Mouse (Mus musculus) neural tube, embryonic 13.5 days (tissue): Measurements from ENCODE around the gene Gm7544. TPM values are rescaled to one million over a fixed set of nuclear protein-coding genes. Genes with fewer than 3 reads are reported as not detected.
"Not testable (repeated sequence)": the region's sequence is repeated elsewhere in the genome, so short reads cannot be mapped to it uniquely, and the experiment has no call there.

Source experiments
- ATAC-seq: fragments of 200-750 bp; cut with Nextera tagmentation; 2 replicates; pipeline ENCODE4 v1.8.0; 2017; ENCODE audit warnings: low read depth, mild to moderate bottlenecking, moderate TSS enrichment, moderate library complexity
- H3K27ac ChIP-seq: fragments of 300-500 bp; sonication (generic); replicated peaks from 2 replicates; pipeline ENCODE4 v1.5.1; 2015; ENCODE audit warnings: moderate library complexity, mild to moderate bottlenecking, inconsistent platforms
- H3K27me3 ChIP-seq: fragments of 300-500 bp; sonication (generic); 2 replicates; pipeline ENCODE4 v1.6.1; 2015; ENCODE audit warnings: mild to moderate bottlenecking, inconsistent platforms
- H3K36me3 ChIP-seq: fragments of 300-500 bp; sonication (generic); 2 replicates; pipeline ENCODE4 v1.6.1; 2015; ENCODE audit warnings: mild to moderate bottlenecking, inconsistent platforms
- H3K4me1 ChIP-seq: fragments of 300-500 bp; sonication (generic); replicated peaks from 2 replicates; pipeline ENCODE4 v1.6.1; 2015; ENCODE audit warnings: inconsistent platforms
- H3K4me2 ChIP-seq: fragments of 300-500 bp; sonication (generic); 2 replicates; pipeline ENCODE4 v1.6.1; 2015; ENCODE audit warnings: inconsistent platforms, mild to moderate bottlenecking, moderate library complexity
- H3K4me3 ChIP-seq: fragments of 300-500 bp; sonication (generic); 2 replicates; pipeline ENCODE4 v1.5.1; 2015; ENCODE audit warnings: mild to moderate bottlenecking, inconsistent platforms
- H3K9ac ChIP-seq: fragments of 300-500 bp; sonication (generic); 2 replicates; pipeline ENCODE4 v1.6.1; 2015; ENCODE audit warnings: moderate library complexity, mild to moderate bottlenecking, inconsistent platforms
- H3K9me3 ChIP-seq: fragments of 300-500 bp; sonication (generic); 2 replicates; pipeline ENCODE4 v1.6.1; 2016; ENCODE audit warnings: inconsistent platforms
- WGBS: fragments of 180-500 bp; shearing (Covaris S2); methylation state at CpG from one replicate; pipeline ENCODE4 v1.1.7; 2015; 5-methylcytosine and 5-hydroxymethylcytosine counted together
- polyA plus RNA-seq: library from polyadenylated mRNA; unstranded; fragments of >200 nt; fragmentation: Nextera tagmentation; extraction: Ambion mirVana; gene quantifications from 2 replicates; pipeline ENCODE4 v1.2.1, GENCODE M21; 2015

The Gm7544 gene
- polyA plus RNA-seq, result not detected in 2 replicates

DNA sequence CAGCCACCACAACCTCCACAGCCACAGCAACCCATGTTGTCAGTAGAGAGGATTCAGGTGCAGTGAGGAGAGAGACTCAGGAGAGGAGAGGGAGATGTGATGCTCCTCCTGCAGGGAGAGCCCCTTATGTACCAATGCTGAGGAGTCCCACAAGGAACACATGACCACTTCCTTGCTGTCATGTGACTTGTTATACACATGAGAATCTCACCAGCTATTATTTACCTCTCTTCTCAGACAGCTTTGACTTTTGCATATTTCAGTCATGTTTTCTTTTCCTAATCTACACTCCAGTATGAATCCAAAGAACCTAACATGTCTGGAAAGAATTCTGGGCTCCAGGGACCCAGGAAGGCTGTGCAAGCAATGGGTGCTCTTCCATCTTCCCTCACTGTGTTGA lies at the start of gene Gm7544:
TSS of gene Gm7544 (minus strand) at position 101 of the 400 bp plus-strand sequence.
- H3K27ac ChIP-seq, ATAC-seq, H3K9ac ChIP-seq, H3K4me3 ChIP-seq, H3K4me1 ChIP-seq, H3K4me2 ChIP-seq, H3K9me3 ChIP-seq, H3K36me3 ChIP-seq, H3K27me3 ChIP-seq: not testable (repeated sequence)

DNA sequence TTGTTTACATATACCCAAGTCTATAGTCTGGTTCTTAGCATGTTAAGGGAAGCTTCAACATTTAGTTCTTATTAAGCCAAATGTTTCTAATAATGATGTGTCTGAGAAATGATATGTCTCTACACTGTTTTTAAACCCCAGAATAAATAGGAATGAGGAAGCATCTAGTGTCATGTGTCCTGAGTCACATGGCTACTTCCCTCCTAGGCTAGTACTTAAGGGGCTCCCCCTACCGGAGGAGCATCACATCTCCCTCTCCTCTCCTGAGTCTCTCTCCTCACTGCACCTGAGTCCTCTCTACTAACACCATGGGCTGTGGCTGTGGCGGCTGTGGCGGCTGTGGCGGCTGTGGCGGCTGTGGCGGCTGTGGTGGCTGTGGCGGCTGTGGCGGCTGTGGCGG lies 44.5 kb upstream of the Gm7544 start, which contains the start of gene Gm47959:
TSS of gene Gm47959 (plus strand) at position 243 of the 400 bp plus-strand sequence.
- not testable (repeated sequence) for H3K27me3 ChIP-seq, H3K4me3 ChIP-seq, H3K4me1 ChIP-seq, H3K4me2 ChIP-seq, H3K9ac ChIP-seq, ATAC-seq, H3K36me3 ChIP-seq, H3K9me3 ChIP-seq, H3K27ac ChIP-seq
- 98% methylated on average over 9 of the region's 9 CpGs for WGBS

DNA sequence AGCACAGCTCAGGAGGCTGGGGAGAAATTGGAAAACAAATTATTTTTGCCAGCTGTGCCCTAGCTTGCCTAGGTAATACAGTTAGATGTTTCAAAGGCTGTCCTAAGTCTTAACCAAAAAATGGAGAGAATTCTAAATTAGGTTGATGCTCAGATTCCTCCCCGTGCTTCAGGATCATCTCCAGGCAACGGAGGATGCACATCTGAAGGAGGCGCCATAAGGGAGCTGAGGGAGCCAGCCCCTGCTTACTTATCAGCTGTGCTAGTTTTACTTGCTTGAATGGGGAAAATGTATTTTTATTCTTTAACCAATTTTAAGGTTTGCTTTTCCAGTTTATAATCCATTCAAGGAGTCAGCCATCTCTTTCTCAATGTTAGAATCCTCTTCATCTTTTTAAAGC lies 38.1 kb upstream of the Gm7544 start:
- Histone ChIP-seq H3K27me3 (no peaks in the 10 kb centered on the region), H3K27ac (no peak overlapping the region), H3K4me3 (no peak overlapping the region), H3K4me1 (no peaks in the 10 kb centered on the region), H3K36me3 (no peaks in the 10 kb centered on the region), H3K9ac (no peak overlapping the region), H3K9me3 (no peaks in the 10 kb centered on the region), H3K4me2 (no peak overlapping the region)
- no peak for ATAC-seq
- 86% methylated on average over 3 of the region's 3 CpGs for WGBS

DNA sequence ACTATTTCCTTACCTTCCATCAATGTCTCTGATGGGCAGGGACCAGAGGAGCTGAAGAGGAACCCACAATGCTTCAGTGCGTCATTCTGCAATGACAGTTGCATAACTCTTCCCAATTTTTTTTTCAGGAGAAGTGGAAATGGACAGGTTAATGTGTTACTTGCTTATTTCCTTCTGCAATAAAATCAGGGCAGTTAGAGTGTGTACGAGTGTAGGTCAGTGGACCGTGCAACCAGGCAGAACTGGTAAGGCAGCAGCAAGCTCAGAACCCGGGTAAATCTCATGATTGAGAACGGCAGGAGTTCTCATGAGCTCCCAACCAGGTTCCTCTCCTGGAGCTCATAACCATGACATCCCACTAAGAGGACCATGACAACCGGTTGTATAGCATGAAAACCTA lies 36.3 kb upstream of the Gm7544 start:
- no peak for ATAC-seq
- Histone ChIP-seq H3K27ac (no peak overlapping the region), H3K4me1 (no peaks in the 10 kb centered on the region), H3K4me3 (no peak overlapping the region), H3K27me3 (no peaks in the 10 kb centered on the region), H3K4me2 (no peak overlapping the region), H3K36me3 (no peaks in the 10 kb centered on the region), H3K9ac (no peak overlapping the region), H3K9me3 (no peaks in the 10 kb centered on the region)
- 92% methylated on average over 6 of the region's 6 CpGs for whole genome bisulfite sequencing

DNA sequence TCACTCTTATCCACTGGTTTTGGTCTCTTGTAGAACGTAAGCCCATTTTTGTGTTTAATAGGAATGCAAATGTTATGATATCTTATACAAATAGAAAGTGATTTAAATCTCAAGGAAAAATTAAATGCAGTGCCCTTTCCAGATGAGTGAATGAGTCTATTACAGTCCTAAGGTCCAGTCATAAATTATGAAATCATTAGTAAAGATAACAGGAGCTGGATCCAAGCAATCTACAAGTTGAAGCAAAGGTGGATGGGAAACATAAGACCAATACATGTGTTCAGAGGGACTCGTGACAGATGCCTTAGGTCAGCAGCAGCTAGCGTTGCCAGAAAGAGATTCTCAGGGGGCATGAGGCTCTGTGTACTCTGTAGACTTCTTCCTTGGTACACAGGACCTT lies 35.8 kb upstream of the Gm7544 start:
- no peak overlapping the region for H3K27ac ChIP-seq
- no peak overlapping the region for H3K4me2 ChIP-seq
- WGBS, result 83% methylated on average over 3 of the region's 3 CpGs
- no peaks in the 10 kb centered on the region for H3K27me3 ChIP-seq
- H3K9ac ChIP-seq, result no peak overlapping the region
- no peak for ATAC-seq
- H3K9me3 ChIP-seq, result no peaks in the 10 kb centered on the region
- no peaks in the 10 kb centered on the region for H3K36me3 ChIP-seq
- H3K4me3 ChIP-seq, result no peak overlapping the region
- no peaks in the 10 kb centered on the region for H3K4me1 ChIP-seq

DNA sequence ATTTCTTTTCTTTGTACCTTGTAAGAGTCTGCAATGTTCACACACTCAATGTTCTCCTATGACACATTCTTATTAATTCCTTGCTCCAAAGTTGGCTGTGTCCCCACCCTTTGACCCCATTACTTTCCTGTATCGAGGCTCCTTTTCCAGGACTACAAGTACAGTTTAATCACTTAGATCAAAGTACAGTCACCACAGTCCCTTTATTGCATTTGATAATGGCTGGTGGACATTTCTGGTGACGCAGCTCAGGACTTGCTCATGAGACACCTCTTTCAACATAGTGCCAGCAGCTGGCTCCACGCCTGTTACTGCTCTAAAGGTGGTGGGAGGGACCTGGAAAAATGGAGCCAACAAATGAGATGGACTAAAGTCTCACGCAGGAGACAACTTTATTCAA lies 35.2 kb upstream of the Gm7544 start:
- H3K27me3 ChIP-seq, result no peaks in the 10 kb centered on the region
- H3K4me1 ChIP-seq, result no peaks in the 10 kb centered on the region
- H3K9ac ChIP-seq, result no peak overlapping the region
- no peaks in the 10 kb centered on the region for H3K9me3 ChIP-seq
- no peak for ATAC-seq
- H3K36me3 ChIP-seq, result no peaks in the 10 kb centered on the region
- no peak overlapping the region for H3K27ac ChIP-seq
- no peak overlapping the region for H3K4me3 ChIP-seq
- 63% methylated on average over 4 of the region's 4 CpGs for WGBS
- H3K4me2 ChIP-seq, result no peak overlapping the region

DNA sequence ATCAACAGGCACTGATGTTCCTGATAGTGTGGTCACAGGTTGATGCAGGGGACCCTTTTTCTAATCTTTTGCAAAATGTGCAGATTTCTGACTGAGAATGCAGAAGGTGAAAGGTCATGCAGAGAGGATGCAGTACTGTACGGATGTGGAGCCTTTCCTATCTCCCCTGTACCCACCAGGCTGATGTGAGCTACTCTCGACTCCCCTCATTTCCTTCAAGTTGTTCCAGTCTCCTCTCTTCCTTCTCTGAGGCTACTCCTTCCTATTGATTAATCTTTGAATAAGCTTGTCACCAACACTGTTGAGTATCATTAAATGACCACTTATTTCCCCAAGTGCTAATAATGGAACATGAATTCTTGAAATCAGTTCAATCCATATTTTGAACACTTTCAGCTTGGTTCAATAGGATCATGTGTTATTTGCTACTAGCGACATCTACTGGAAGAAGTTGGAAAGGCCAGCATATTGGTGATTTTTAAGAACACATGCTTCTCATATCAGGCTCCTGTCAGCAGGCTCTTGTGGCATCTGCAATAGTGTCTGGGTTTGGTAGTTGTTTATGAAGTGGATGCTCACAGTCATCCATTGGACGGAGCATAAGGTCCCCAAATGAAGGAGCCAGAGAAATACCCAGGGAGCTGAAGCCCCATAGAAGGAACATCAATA lies 31.9 kb upstream of the Gm7544 start:
- H3K9me3 ChIP-seq, result peaks cover 8% of the 10 kb centered on the region; the same call in 1 of the 2 replicates
- no peak overlapping the region for H3K9ac ChIP-seq
- no peak overlapping the region for H3K4me3 ChIP-seq
- no peaks in the 10 kb centered on the region for H3K36me3 ChIP-seq
- no peaks in the 10 kb centered on the region for H3K4me1 ChIP-seq
- no peak overlapping the region for H3K27ac ChIP-seq
- no peaks in the 10 kb centered on the region for H3K27me3 ChIP-seq
- no peak overlapping the region for H3K4me2 ChIP-seq
- WGBS, result 34% methylated on average over 4 of the region's 4 CpGs
- ATAC-seq, result 0 out of 2 replicates have a peak, but pooled peaks have one; percentile 47

DNA sequence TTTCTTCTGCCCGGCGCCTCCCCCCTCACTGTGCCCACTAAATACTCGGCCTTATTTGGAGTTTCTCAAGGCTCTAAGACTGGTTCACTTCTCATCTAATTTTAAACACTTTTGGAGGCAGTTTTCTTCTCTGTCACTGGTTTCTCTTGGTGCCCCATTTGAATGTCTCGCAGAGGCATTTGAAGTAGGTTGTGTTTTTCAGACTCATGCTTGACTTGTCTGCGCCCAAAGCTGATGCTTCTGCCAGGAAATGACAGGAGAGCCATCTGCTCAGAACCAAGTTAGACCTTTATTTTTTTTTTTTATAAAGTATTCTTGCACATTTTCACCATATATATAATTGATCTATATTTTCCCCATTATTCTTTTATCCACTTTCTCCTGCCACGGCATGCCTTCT lies 30.9 kb upstream of the Gm7544 start:
- no peaks in the 10 kb centered on the region for H3K27me3 ChIP-seq
- no peak for ATAC-seq
- no peak overlapping the region for H3K4me2 ChIP-seq
- H3K4me3 ChIP-seq, result no peak overlapping the region
- WGBS, result 97% methylated on average over 6 of the region's 6 CpGs
- H3K27ac ChIP-seq, result no peak overlapping the region
- no peaks in the 10 kb centered on the region for H3K4me1 ChIP-seq
- H3K36me3 ChIP-seq, result no peaks in the 10 kb centered on the region
- H3K9me3 ChIP-seq, result peaks cover 8% of the 10 kb centered on the region; the same call in 1 of the 2 replicates
- no peak overlapping the region for H3K9ac ChIP-seq

DNA sequence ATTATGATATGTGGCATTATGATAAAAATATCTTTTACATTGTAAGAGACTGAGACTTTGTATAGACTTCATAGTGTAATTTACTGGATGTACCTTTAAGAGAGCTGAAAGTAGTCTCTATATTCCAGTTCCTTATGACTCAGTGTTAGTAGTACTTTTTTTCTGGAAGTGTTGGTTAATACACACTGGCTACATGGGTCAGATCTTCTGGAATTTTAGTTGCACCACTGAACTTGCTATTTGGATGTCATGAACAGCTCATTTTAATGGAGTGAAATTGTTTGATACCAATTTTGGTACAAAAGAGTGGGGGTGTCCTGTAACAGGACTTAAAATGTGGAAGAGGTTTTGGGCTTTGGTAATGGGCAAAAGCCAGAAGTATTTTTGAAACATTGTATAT lies 22.0 kb upstream of the Gm7544 start:
- Histone ChIP-seq H3K4me3 (no peak overlapping the region), H3K36me3 (no peaks in the 10 kb centered on the region), H3K9me3 (no peaks in the 10 kb centered on the region), H3K27me3 (no peaks in the 10 kb centered on the region), H3K4me1 (no peaks in the 10 kb centered on the region), H3K27ac (no peak overlapping the region), H3K9ac (no peak overlapping the region), H3K4me2 (no peak overlapping the region)
- no peak for ATAC-seq

DNA sequence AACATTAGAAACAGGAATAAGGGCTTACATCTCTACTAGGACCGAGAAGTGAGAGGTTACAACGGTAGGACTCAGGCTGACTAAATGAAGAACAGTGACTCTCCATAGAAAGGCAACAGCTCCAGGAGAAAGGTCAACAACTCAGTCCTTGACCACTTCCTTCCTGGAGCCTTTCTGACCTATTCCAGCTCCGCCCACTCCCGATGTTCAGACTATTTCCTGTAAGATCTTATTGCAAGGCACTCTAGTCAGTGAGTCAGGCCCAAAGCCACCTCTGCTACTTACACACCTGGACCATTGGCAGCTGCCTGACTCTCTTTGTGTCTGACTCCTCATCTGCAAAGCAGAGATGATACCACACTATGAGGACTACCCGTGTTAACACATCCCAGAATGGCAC lies 19.9 kb upstream of the Gm7544 start:
- H3K4me2 ChIP-seq, result no peak overlapping the region
- no peaks in the 10 kb centered on the region for H3K4me1 ChIP-seq
- H3K9ac ChIP-seq, result no peak overlapping the region
- H3K27ac ChIP-seq, result no peak overlapping the region
- no peak for ATAC-seq
- WGBS, result 87% methylated on average over 5 of the region's 5 CpGs
- no peaks in the 10 kb centered on the region for H3K27me3 ChIP-seq
- H3K9me3 ChIP-seq, result no peaks in the 10 kb centered on the region
- no peak overlapping the region for H3K4me3 ChIP-seq
- no peaks in the 10 kb centered on the region for H3K36me3 ChIP-seq

DNA sequence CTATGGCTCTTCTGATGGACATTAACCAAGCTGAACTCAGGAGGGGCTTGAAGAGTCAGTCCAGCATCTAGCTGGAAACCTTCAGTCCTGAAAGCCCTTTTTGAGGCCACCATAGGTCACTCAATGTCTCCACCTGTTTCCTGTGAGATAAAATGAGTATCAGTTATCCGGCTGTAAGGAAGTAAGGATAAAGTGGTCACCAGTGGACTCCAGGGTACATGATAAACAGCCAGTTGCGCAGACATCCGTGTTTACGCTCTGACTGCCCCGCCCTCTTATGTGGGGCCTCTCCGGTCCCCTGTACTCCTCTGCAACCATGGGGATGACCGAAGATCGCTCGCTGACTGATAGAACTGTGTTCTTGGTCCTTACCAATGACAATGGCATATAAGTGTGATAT lies 18.5 kb upstream of the Gm7544 start:
- H3K27ac ChIP-seq, result no peak overlapping the region
- no peak overlapping the region for H3K9ac ChIP-seq
- no peak overlapping the region for H3K4me2 ChIP-seq
- no peaks in the 10 kb centered on the region for H3K27me3 ChIP-seq
- WGBS, result 93% methylated on average over 9 of the region's 9 CpGs
- H3K9me3 ChIP-seq, result no peaks in the 10 kb centered on the region
- H3K36me3 ChIP-seq, result no peaks in the 10 kb centered on the region
- H3K4me3 ChIP-seq, result no peak overlapping the region
- ATAC-seq, result no peak
- H3K4me1 ChIP-seq, result no peaks in the 10 kb centered on the region

DNA sequence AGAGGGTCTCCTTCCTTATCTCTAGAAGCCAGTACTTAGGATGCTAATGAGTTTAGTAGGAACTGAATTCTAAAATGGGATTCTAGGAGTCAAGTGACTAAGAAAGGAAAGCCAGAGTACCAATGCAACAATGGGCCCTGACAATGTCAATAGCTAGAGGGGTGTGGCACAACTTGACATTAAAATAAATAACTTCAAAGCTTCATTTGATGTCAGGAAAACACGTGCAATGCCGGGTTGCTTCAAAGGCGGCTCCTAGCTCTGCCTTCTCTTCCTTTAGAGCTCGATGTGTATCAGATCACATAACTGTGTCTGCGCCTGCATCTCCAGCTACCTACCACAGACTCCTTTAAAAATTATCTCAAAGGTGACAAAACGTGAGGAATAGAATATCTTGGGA lies 18.1 kb upstream of the Gm7544 start:
- no peak for ATAC-seq
- Histone ChIP-seq H3K4me3 (no peak overlapping the region), H3K4me1 (no peaks in the 10 kb centered on the region), H3K27ac (no peak overlapping the region), H3K9me3 (no peaks in the 10 kb centered on the region), H3K27me3 (no peaks in the 10 kb centered on the region), H3K36me3 (no peaks in the 10 kb centered on the region), H3K9ac (no peak overlapping the region), H3K4me2 (no peak overlapping the region)
- WGBS, result 80% methylated on average over 6 of the region's 6 CpGs

DNA sequence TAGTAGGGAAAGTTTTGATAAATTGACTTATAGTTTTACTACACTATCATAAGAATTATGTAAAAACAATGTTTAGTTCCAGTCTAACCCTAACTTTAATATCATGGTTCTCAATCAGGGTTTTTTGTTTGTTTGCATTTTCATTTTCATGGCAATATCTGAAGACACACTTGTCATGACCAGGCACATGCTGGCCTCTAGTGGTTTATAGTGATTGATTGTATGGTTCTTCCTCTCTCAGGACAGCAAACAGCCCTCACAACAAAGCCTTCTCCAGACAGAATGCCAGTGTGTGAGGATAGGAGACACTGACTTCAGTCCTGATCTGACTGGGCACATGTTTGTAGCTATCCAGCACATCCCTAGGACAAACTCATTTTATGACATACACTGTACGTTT lies 17.4 kb upstream of the Gm7544 start:
- H3K27me3 ChIP-seq, result no peaks in the 10 kb centered on the region
- no peaks in the 10 kb centered on the region for H3K36me3 ChIP-seq
- no peak overlapping the region for H3K9ac ChIP-seq
- no peak for ATAC-seq
- no peaks in the 10 kb centered on the region for H3K9me3 ChIP-seq
- WGBS, result 82% methylated on average over 1 of the region's 1 CpGs
- no peak overlapping the region for H3K4me3 ChIP-seq
- 0 out of 2 replicates have a peak overlapping the region, but pooled peaks have one; percentile 14 for H3K27ac ChIP-seq
- H3K4me2 ChIP-seq, result no peak overlapping the region
- H3K4me1 ChIP-seq, result no peaks in the 10 kb centered on the region
